Mouse (Mus musculus) embryonic facial prominence, embryonic 11.5 days (tissue): ENCODE measurements around the gene Lama2. TPM values are rescaled to one million over a fixed set of nuclear protein-coding genes. Genes with fewer than 3 reads are reported as not detected.

ENCODE experiments used
- ATAC-seq: fragments of 200-750 bp; cut with Nextera tagmentation; replicated peaks from 2 replicates; pipeline ENCODE4 v1.8.0; 2017; ENCODE audit warnings: low read depth; ENCODE audit not compliant: insufficient number of reproducible peaks, low FRiP score, low TSS enrichment
- DNase-seq: peaks from one replicate; pipeline ENCODE4 v3.0.0-alpha.2; 2015; ENCODE audit warnings: low spot score
- H3K27ac ChIP-seq: fragments of 300-500 bp; sonication (generic); replicated peaks from 2 replicates; pipeline ENCODE4 v1.5.1; 2014; ENCODE audit warnings: mild to moderate bottlenecking, low read depth, low read length, control low read depth
- H3K27me3 ChIP-seq: fragments of 300-500 bp; sonication (generic); 2 replicates; pipeline ENCODE4 v1.6.1; 2014; ENCODE audit warnings: mild to moderate bottlenecking, low read length, moderate library complexity, mixed read lengths; ENCODE audit not compliant: control insufficient read depth, insufficient read depth
- H3K36me3 ChIP-seq: fragments of 300-500 bp; sonication (generic); replicated peaks from 2 replicates; pipeline ENCODE4 v1.6.1; 2014; ENCODE audit warnings: low read depth, mild to moderate bottlenecking, low read length, moderate library complexity, mixed read lengths; ENCODE audit not compliant: control insufficient read depth, insufficient read depth
- H3K4me1 ChIP-seq: fragments of 300-500 bp; sonication (generic); 2 replicates; pipeline ENCODE4 v1.6.1; 2014; ENCODE audit warnings: low read length, mixed read lengths; ENCODE audit not compliant: control insufficient read depth, insufficient read depth
- H3K4me2 ChIP-seq: fragments of 300-500 bp; sonication (generic); 2 replicates; pipeline ENCODE4 v1.6.1; 2014; ENCODE audit warnings: low read depth, mild to moderate bottlenecking, control low read depth, low read length, moderate library complexity
- H3K4me3 ChIP-seq: fragments of 300-500 bp; sonication (generic); 2 replicates; pipeline ENCODE4 v1.5.1; 2014; ENCODE audit warnings: low read depth, low read length, control low read depth
- H3K9ac ChIP-seq: fragments of 300-500 bp; sonication (generic); replicated peaks from 2 replicates; pipeline ENCODE4 v1.6.1; 2014; ENCODE audit warnings: mild to moderate bottlenecking, control low read depth, low read length
- H3K9me3 ChIP-seq: fragments of 300-500 bp; sonication (generic); replicated peaks from 2 replicates; pipeline ENCODE4 v1.6.1; 2016; ENCODE audit warnings: mild to moderate bottlenecking, low read length, inconsistent platforms, mixed read lengths; ENCODE audit not compliant: control insufficient read depth
- WGBS: fragments of 180-500 bp; shearing (Covaris S2); extraction: QIAGEN DNeasy Blood & Tissue Kit; methylation state at CpG from one replicate; pipeline ENCODE4 v1.1.7; 2014; 5-methylcytosine and 5-hydroxymethylcytosine counted together
- polyA plus RNA-seq: library from polyadenylated mRNA; unstranded; fragments of >200 nt; fragmentation: Nextera tagmentation; extraction: Ambion mirVana; gene quantifications from 2 replicates; pipeline ENCODE4 v1.2.1, GENCODE M21; 2014

Gene Lama2
- polyA plus RNA-seq, 1 experiment from 2014 or later, result 12.1 TPM

GRCm38 (mm10) chr10:27193986-27194908 lies 425.3 kb downstream of the Lama2 start:
- no peak overlapping the region for H3K4me2 ChIP-seq
- DNase-seq (peak; percentile 57), ATAC-seq (no peak)
- H3K27ac ChIP-seq, result no peak overlapping the region
- H3K36me3 ChIP-seq, result no peaks in the 10 kb centered on the region
- H3K4me3 ChIP-seq, result no peak overlapping the region
- H3K27me3 ChIP-seq, result no peaks in the 10 kb centered on the region
- no peaks in the 10 kb centered on the region for H3K4me1 ChIP-seq
- H3K9ac ChIP-seq, result no peak overlapping the region
- 45% methylated on average over 8 of the region's 8 CpGs for WGBS
- H3K9me3 ChIP-seq, result no peaks in the 10 kb centered on the region

- WGBS, result 79% methylated on average over 9 of the region's 9 CpGs
- ATAC-seq (no peak), DNase-seq (no peak)
- no peaks in the 10 kb centered on the region for H3K36me3 ChIP-seq
- H3K4me2 ChIP-seq, result no peak overlapping the region
- no peak overlapping the region for H3K4me3 ChIP-seq
- no peaks in the 10 kb centered on the region for H3K27me3 ChIP-seq
- H3K9me3 ChIP-seq, result no peaks in the 10 kb centered on the region
- no peak overlapping the region for H3K9ac ChIP-seq
- H3K4me1 ChIP-seq, result no peaks in the 10 kb centered on the region
- no peak overlapping the region for H3K27ac ChIP-seq
These were observed 430.8 kb downstream of the Lama2 start for GRCm38 (mm10) chr10:27188630-27189365.

- no peaks in the 10 kb centered on the region for H3K9me3 ChIP-seq
- H3K4me3 ChIP-seq, result no peak overlapping the region
- ATAC-seq (no peak), DNase-seq (no peak)
- no peak overlapping the region for H3K4me2 ChIP-seq
- H3K4me1 ChIP-seq, result no peaks in the 10 kb centered on the region
- no peak overlapping the region for H3K27ac ChIP-seq
- no peak overlapping the region for H3K9ac ChIP-seq
- WGBS, result 82% methylated on average over 5 of the region's 5 CpGs
- H3K27me3 ChIP-seq, result no peaks in the 10 kb centered on the region
- no peaks in the 10 kb centered on the region for H3K36me3 ChIP-seq
These were observed 435.4 kb downstream of the Lama2 start for GRCm38 (mm10) chr10:27184185-27184584.

GRCm38 (mm10) chr10:27174271-27174670 lies 445.3 kb downstream of the Lama2 start:
- Histone ChIP-seq H3K36me3 (no peaks in the 10 kb centered on the region), H3K4me1 (no peaks in the 10 kb centered on the region), H3K4me3 (no peak overlapping the region), H3K27me3 (no peaks in the 10 kb centered on the region), H3K9me3 (no peaks in the 10 kb centered on the region), H3K9ac (no peak overlapping the region), H3K27ac (no peak overlapping the region), H3K4me2 (no peak overlapping the region)
- WGBS, result 83% methylated on average over 2 of the region's 2 CpGs
- no peak for ATAC-seq
- no peak for DNase-seq

GRCm38 (mm10) chr10:27164738-27165137 lies 454.8 kb downstream of the Lama2 start:
- DNase-seq, result no peak
- H3K4me2 ChIP-seq, result no peak overlapping the region
- H3K9ac ChIP-seq, result no peak overlapping the region
- H3K4me3 ChIP-seq, result no peak overlapping the region
- ATAC-seq, result no peak
- H3K27me3 ChIP-seq, result no peaks in the 10 kb centered on the region
- WGBS, result 87% methylated on average over 3 of the region's 3 CpGs
- H3K36me3 ChIP-seq, result no peaks in the 10 kb centered on the region
- no peak overlapping the region for H3K27ac ChIP-seq
- H3K9me3 ChIP-seq, result no peaks in the 10 kb centered on the region
- H3K4me1 ChIP-seq, result no peaks in the 10 kb centered on the region

GRCm38 (mm10) chr10:27162364-27162763 lies 457.2 kb downstream of the Lama2 start:
- Histone ChIP-seq H3K36me3 (no peaks in the 10 kb centered on the region), H3K4me3 (no peak overlapping the region), H3K9ac (no peak overlapping the region), H3K27ac (no peak overlapping the region), H3K4me2 (no peak overlapping the region), H3K4me1 (no peaks in the 10 kb centered on the region), H3K27me3 (no peaks in the 10 kb centered on the region), H3K9me3 (no peaks in the 10 kb centered on the region)
- WGBS, result 82% methylated on average over 2 of the region's 2 CpGs
- peak; percentile 2 for DNase-seq
- ATAC-seq, result no peak

- H3K4me1 ChIP-seq, result no peaks in the 10 kb centered on the region
- DNase-seq, result no peak
- no peaks in the 10 kb centered on the region for H3K36me3 ChIP-seq
- H3K27ac ChIP-seq, result no peak overlapping the region
- no peak overlapping the region for H3K4me2 ChIP-seq
- H3K4me3 ChIP-seq, result no peak overlapping the region
- no peak overlapping the region for H3K9ac ChIP-seq
- WGBS, result 91% methylated on average over 3 of the region's 3 CpGs
- no peaks in the 10 kb centered on the region for H3K9me3 ChIP-seq
- H3K27me3 ChIP-seq, result no peaks in the 10 kb centered on the region
- ATAC-seq, result no peak
These were observed 469.3 kb downstream of the Lama2 start for GRCm38 (mm10) chr10:27150220-27150619.

GRCm38 (mm10) chr10:27140422-27140821 lies 479.1 kb downstream of the Lama2 start:
- WGBS, result 30% methylated on average over 3 of the region's 3 CpGs
- DNase-seq, result no peak
- H3K4me2 ChIP-seq, result no peak overlapping the region
- H3K4me3 ChIP-seq, result no peak overlapping the region
- H3K27me3 ChIP-seq, result no peaks in the 10 kb centered on the region
- no peaks in the 10 kb centered on the region for H3K9me3 ChIP-seq
- H3K4me1 ChIP-seq, result no peaks in the 10 kb centered on the region
- H3K36me3 ChIP-seq, result no peaks in the 10 kb centered on the region
- no peak overlapping the region for H3K27ac ChIP-seq
- H3K9ac ChIP-seq, result no peak overlapping the region
- ATAC-seq, result no peak
